Mouse (Mus musculus) MEL (cell line): Measurements from ENCODE around the gene Gsx2.

Experiments
- CTCF ChIP-seq, 3 experiments: IDR thresholded peaks in 2 of 3; conservative IDR thresholded peaks in 1 of 3; 2 replicates each; pipeline ENCODE4 v1.5.1; 2011 to 2012; ENCODE audit warnings: low read length in 3 of 3, low read depth in 2 of 3, mild to moderate bottlenecking in 2 of 3, improper control_type of control experiment in 1 of 3, inconsistent platforms in 1 of 3, mixed read lengths in 1 of 3, moderate library complexity in 1 of 3; ENCODE audit not compliant: control insufficient read depth in 1 of 3, insufficient read depth in 1 of 3, poor library complexity in 1 of 3, severe bottlenecking in 1 of 3
- E2F4 ChIP-seq: IDR thresholded peaks from 2 replicates; pipeline ENCODE4 v1.6.1; 2011; ENCODE audit warnings: low read depth, low read length, improper control_type of control experiment, borderline replicate concordance
- ELF1 ChIP-seq: IDR thresholded peaks from 2 replicates; pipeline ENCODE4 v1.6.1; 2014; ENCODE audit warnings: low read depth, mild to moderate bottlenecking, inconsistent platforms, low read length, improper control_type of control experiment, moderate library complexity
- EP300 ChIP-seq, 2 experiments: IDR thresholded peaks; 2 replicates each; pipeline ENCODE4 v1.6.1; 2011; ENCODE audit warnings: improper control_type of control experiment in 2 of 2, low read length in 2 of 2, low read depth in 1 of 2, mild to moderate bottlenecking in 1 of 2
- GABPA ChIP-seq: IDR thresholded peaks from 2 replicates; pipeline ENCODE4 v1.6.1; 2012; ENCODE audit warnings: low read depth, mild to moderate bottlenecking, inconsistent platforms, low read length, improper control_type of control experiment, moderate library complexity
- MAX ChIP-seq: IDR thresholded peaks from 2 replicates; pipeline ENCODE4 v1.6.1; 2011; ENCODE audit warnings: low read length, improper control_type of control experiment
- MXI1 ChIP-seq: IDR thresholded peaks from 2 replicates; pipeline ENCODE4 v1.6.1; 2011; ENCODE audit warnings: mild to moderate bottlenecking, low read depth, low read length, improper control_type of control experiment
- POLR2A ChIP-seq, 2 experiments: IDR thresholded peaks; 2 replicates each; pipeline ENCODE4 v1.6.1; 2011 to 2012; ENCODE audit warnings: low read length in 2 of 2, mild to moderate bottlenecking in 2 of 2, control low read depth in 1 of 2, improper control_type of control experiment in 1 of 2, low read depth in 1 of 2, moderate library complexity in 1 of 2; ENCODE audit not compliant: control insufficient read depth in 1 of 2, insufficient read depth in 1 of 2, poor library complexity in 1 of 2
- POLR2AphosphoS2 ChIP-seq: IDR thresholded peaks from 2 replicates; pipeline ENCODE4 v1.6.1; 2011; ENCODE audit warnings: low read length, improper control_type of control experiment
- TAL1 ChIP-seq: IDR thresholded peaks from 2 replicates; pipeline ENCODE4 v1.6.1; 2012; ENCODE audit warnings: mild to moderate bottlenecking, inconsistent platforms, low read length, moderate library complexity, mixed read lengths
- TCF12 ChIP-seq: IDR thresholded peaks from 2 replicates; pipeline ENCODE4 v1.6.1; 2014; ENCODE audit warnings: low read depth, mild to moderate bottlenecking, inconsistent platforms, low read length, improper control_type of control experiment, moderate library complexity
- ZKSCAN1 ChIP-seq: IDR thresholded peaks from 2 replicates; pipeline ENCODE4 v1.6.1; 2012; ENCODE audit warnings: low read depth, mild to moderate bottlenecking, inconsistent platforms, low read length, improper control_type of control experiment, moderate library complexity
- ZNF384 ChIP-seq: IDR thresholded peaks from 2 replicates; pipeline ENCODE4 v1.6.1; 2012; ENCODE audit warnings: low read depth, mild to moderate bottlenecking, inconsistent platforms, low read length, improper control_type of control experiment

DNA sequence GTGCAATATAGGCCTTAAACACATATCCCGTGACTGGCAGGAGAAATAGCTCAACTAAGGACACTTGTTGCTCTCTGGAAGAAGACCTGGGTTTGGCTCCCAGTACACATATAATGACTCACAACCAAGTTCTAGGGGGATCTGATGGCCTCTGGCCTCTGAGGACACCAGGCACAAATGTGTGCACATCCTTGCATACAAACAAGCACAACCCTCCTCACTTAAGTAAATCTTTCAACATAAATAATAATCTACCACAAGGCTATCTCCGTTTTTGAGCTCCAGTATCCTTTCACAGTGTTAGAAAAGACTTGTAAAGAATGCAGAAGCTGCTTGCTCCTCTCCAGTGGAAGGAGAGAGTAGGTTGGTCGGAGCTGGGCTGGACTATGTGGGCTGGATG lies 1.7 kb upstream of the Gsx2 start:
- TF ChIP-seq MXI1, result no peak
- no peak for TF ChIP-seq ZKSCAN1
- TF ChIP-seq TCF12, result no peak
- no peak for TF ChIP-seq POLR2AphosphoS2
- TF ChIP-seq GABPA, result no peak
- no peak for TF ChIP-seq TAL1
- no peak for TF ChIP-seq ZNF384
- TF ChIP-seq CTCF (IDR thresholded peaks at IDR 0.05 in 2 of 3, conservative IDR thresholded peaks at IDR 0.05 in 1 of 3; ENCODE audit: control insufficient read depth in 1 of 3, insufficient read depth in 1 of 3, low read depth in 2 of 3, low read length in 3 of 3, poor library complexity in 1 of 3, severe bottlenecking in 1 of 3), result no peak
- no peak for TF ChIP-seq POLR2A (IDR thresholded peaks at IDR 0.05; ENCODE audit: control insufficient read depth in 1 of 2, insufficient read depth in 1 of 2, low read depth in 1 of 2, low read length in 2 of 2, poor library complexity in 1 of 2)
- TF ChIP-seq MAX, result no peak
- TF ChIP-seq E2F4, result no peak
- TF ChIP-seq ELF1, result no peak
- TF ChIP-seq EP300 (IDR thresholded peaks at IDR 0.05; ENCODE audit: low read depth in 1 of 2, low read length in 2 of 2), result no peak
